ENCODE assay signal across 20 mouse cellular contexts in the genomic region with DNA sequence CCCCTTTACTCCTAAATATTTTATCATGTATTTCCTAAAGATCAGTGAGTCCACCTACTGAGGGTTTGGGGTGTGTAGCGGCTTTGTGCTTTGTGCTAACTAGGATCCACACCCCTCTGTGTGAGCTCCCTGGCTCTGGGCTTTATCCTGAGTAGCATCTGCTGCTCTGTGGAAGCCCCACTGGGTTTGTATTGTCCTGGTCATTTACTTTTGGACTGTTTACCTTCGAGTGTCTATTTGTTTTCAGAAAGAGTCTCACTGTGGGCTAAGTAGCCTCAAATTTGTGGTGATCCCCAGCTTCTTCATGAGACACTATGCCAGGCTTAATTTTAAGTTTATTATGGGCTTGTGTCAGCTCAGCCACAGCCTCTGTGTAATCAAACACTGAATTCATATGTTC. TPM values are rescaled to one million over a fixed set of nuclear protein-coding genes. Genes with fewer than 3 reads are reported as not detected.
"Had no signal": no experiment of that assay in that cellular context is flagged by ENCODE, and none has a peak within 500 bp of the region (broad histone marks: within the 10 kb centered on the region; RNA-seq: fewer than 3 reads in every experiment).

No protein-coding gene starts in this region.

- H3K27me3 ChIP-seq: lung, embryonic 15.5 days; megakaryocyte, embryonic 14.5 days; midbrain, embryonic 13.5 days; midbrain, embryonic 15.5 days; neural tube, embryonic 12.5 days; stomach, embryonic 15.5 days had no signal

- H3K27ac ChIP-seq: lung, embryonic 15.5 days; macrophage; midbrain, embryonic 13.5 days; midbrain, embryonic 15.5 days; neural tube, embryonic 12.5 days; stomach, embryonic 15.5 days; stomach, postnatal 0 days had no signal

- H3K4me3 ChIP-seq: lung, embryonic 15.5 days; megakaryocyte, embryonic 14.5 days; midbrain, embryonic 13.5 days; midbrain, embryonic 15.5 days; neural tube, embryonic 12.5 days; stomach, embryonic 15.5 days had no signal

- H3K4me1 ChIP-seq: lung, embryonic 15.5 days; megakaryocyte, embryonic 14.5 days; midbrain, embryonic 13.5 days; midbrain, embryonic 15.5 days; neural tube, embryonic 12.5 days; stomach, embryonic 15.5 days had no signal

- ATAC-seq: lung, postnatal 0 days; midbrain, embryonic 13.5 days; midbrain, embryonic 15.5 days had no signal

- H3K4me2 ChIP-seq: lung, embryonic 15.5 days; midbrain, embryonic 11.5 days; midbrain, embryonic 13.5 days; midbrain, embryonic 15.5 days; neural tube, embryonic 12.5 days; stomach, embryonic 15.5 days had no signal

- DNase-seq: lung, adult 2 months; lung, postnatal 14 days; lung, postnatal 36 days; right cerebral cortex, postnatal 14 days; thymus, adult 2 months; thymus, postnatal 25 days; thymus, postnatal 4 days had no signal

- H3K36me3 ChIP-seq: stomach, embryonic 15.5 days had no signal

- H3K9ac ChIP-seq: lung, embryonic 15.5 days; midbrain, embryonic 13.5 days; midbrain, embryonic 15.5 days; neural tube, embryonic 12.5 days; stomach, embryonic 15.5 days had no signal

- H3K9me3 ChIP-seq: lung, embryonic 15.5 days; megakaryocyte, embryonic 14.5 days; midbrain, embryonic 13.5 days; midbrain, embryonic 15.5 days; neural tube, embryonic 12.5 days; stomach, embryonic 15.5 days had no signal

RNA-seq across cellular contexts. Expression of gene Ogdhl, which starts 52.8 kb away (rescaled TPM):
- total RNA-seq: megakaryocyte progenitor cell, adult 5-6 weeks; monocyte, adult 5-6 weeks; neutrophil, adult 5-6 weeks had no signal
